ENCODE assay signal across 14 mouse cellular contexts in the genomic region with DNA sequence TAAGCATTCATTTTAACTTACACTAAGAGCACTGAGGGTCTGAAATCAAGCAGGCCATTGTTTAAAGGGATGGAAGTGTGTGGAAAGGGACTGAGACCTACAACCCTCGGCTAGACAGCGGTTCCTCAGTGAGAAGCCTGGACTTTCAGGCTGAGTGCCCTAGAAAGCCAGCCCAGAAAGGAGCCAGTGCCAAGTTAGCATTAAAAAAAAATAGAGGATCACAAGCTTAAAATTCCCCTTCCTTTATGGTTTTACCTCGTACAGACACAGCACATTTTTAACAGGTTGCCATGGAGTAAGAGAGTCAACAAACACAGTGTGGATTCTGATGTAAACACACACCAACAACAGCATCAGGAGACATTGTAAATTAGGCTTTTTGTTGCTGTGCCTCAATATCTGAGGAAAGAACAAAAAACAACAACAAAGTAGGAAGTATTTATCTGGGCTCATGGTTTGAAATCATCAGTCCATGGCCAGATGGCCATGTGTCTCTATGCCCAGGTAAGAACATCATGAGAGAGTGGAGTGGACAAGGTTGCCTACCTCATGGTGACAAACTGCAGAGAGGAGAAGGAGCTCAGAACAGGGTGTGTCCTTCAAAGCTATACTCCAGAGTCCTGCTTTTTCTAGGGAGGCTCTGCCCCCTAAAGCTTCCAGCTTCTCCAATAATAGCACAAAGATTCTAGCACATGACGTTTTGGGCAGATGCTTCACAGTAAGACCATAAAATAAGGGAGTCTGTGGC. TPM values are rescaled to one million over a fixed set of nuclear protein-coding genes. Genes with fewer than 3 reads are reported as not detected.
DNase-seq lines count a peak whose midpoint lies in the region; ATAC-seq lines count a peak whose summit lies in the region.
"Had no signal": no experiment of that assay in that cellular context is flagged by ENCODE, and none has a peak within 500 bp of the region (broad histone marks: within the 10 kb centered on the region; RNA-seq: fewer than 3 reads in every experiment).

No protein-coding gene starts in this region.

- no peaks in the 10 kb centered on the region for H3K9me3 ChIP-seq in midbrain, embryonic 11.5 days (ENCODE audit: control insufficient read depth, low read length)
- no peaks in the 10 kb centered on the region for H3K9me3 ChIP-seq in midbrain, embryonic 15.5 days
- H3K9me3 ChIP-seq: embryonic facial prominence, embryonic 15.5 days; hindbrain, embryonic 12.5 days; limb, embryonic 13.5 days; neural tube, embryonic 12.5 days; stomach, embryonic 15.5 days had no signal

- no peak overlapping the region for H3K27ac ChIP-seq in midbrain, embryonic 11.5 days (ENCODE audit: low read depth, low read length)
- no peak overlapping the region for H3K27ac ChIP-seq in midbrain, embryonic 15.5 days
- H3K27ac ChIP-seq: embryonic facial prominence, embryonic 15.5 days; hindbrain, embryonic 12.5 days; limb, embryonic 13.5 days; neural tube, embryonic 12.5 days; stomach, embryonic 15.5 days had no signal

- peak; percentile 75 for DNase-seq in heart, adult 11 months
- DNase-seq in heart, postnatal 14 days, result no peak
- DNase-seq in midbrain, embryonic 11.5 days (ENCODE audit: low spot score, missing footprints), result peak; percentile 78
- peak; percentile 19 for DNase-seq in splenic B cell, adult 2 months (ENCODE audit: low read depth, low spot score)
- no peak for DNase-seq in neural tube, embryonic 10.5 days (ENCODE audit: extremely low spot score, low spot score)
- DNase-seq: cerebellum, adult 8-10 months had no signal

- H3K4me1 ChIP-seq in midbrain, embryonic 11.5 days (ENCODE audit: control insufficient read depth, insufficient read depth, low read length), result no peaks in the 10 kb centered on the region
- H3K4me1 ChIP-seq in midbrain, embryonic 15.5 days, result no peaks in the 10 kb centered on the region
- H3K4me1 ChIP-seq: embryonic facial prominence, embryonic 15.5 days; hindbrain, embryonic 12.5 days; limb, embryonic 13.5 days; neural tube, embryonic 12.5 days; stomach, embryonic 15.5 days had no signal

- intact Hi-C loops in heart, postnatal 14 days (cut with DNase I), result no loop called here

- no peak overlapping the region for H3K4me2 ChIP-seq in midbrain, embryonic 11.5 days
- H3K4me2 ChIP-seq in midbrain, embryonic 15.5 days, result no peak overlapping the region
- H3K4me2 ChIP-seq: embryonic facial prominence, embryonic 15.5 days; hindbrain, embryonic 12.5 days; limb, embryonic 13.5 days; neural tube, embryonic 12.5 days; stomach, embryonic 15.5 days had no signal

- ATAC-seq in midbrain, embryonic 11.5 days (ENCODE audit: low FRiP score), result no peak
- no peak for ATAC-seq in midbrain, embryonic 15.5 days (replicated peaks)
- ATAC-seq in inflammation-experienced regulatory T-cells, adult 6 months, result peak; percentile 77
- ATAC-seq in erythroblast, adult 5-6 weeks (replicated peaks; ENCODE audit: low FRiP score, poor library complexity, severe bottlenecking), result no peak

- no peak overlapping the region for H3K9ac ChIP-seq in midbrain, embryonic 11.5 days (ENCODE audit: low read length)
- no peak overlapping the region for H3K9ac ChIP-seq in midbrain, embryonic 15.5 days
- H3K9ac ChIP-seq: embryonic facial prominence, embryonic 15.5 days; hindbrain, embryonic 12.5 days; limb, embryonic 13.5 days; neural tube, embryonic 12.5 days; stomach, embryonic 15.5 days had no signal

- H3K4me3 ChIP-seq in midbrain, embryonic 11.5 days (ENCODE audit: low read depth, low read length), result no peak overlapping the region
- no peak overlapping the region for H3K4me3 ChIP-seq in midbrain, embryonic 15.5 days
- H3K4me3 ChIP-seq: embryonic facial prominence, embryonic 15.5 days; hindbrain, embryonic 12.5 days; limb, embryonic 13.5 days; neural tube, embryonic 12.5 days; stomach, embryonic 15.5 days had no signal

- H3K36me3 ChIP-seq in midbrain, embryonic 11.5 days (ENCODE audit: control insufficient read depth, insufficient read depth, low read length), result no peaks in the 10 kb centered on the region
- no peaks in the 10 kb centered on the region for H3K36me3 ChIP-seq in midbrain, embryonic 15.5 days (replicated peaks)
- no peaks in the 10 kb centered on the region for H3K36me3 ChIP-seq in splenic B cell, adult 2 months (ENCODE audit: control insufficient read depth, insufficient read depth, low read length, poor library complexity, severe bottlenecking)
- H3K36me3 ChIP-seq: embryonic facial prominence, embryonic 15.5 days; hindbrain, embryonic 12.5 days; limb, embryonic 13.5 days; neural tube, embryonic 12.5 days; stomach, embryonic 15.5 days had no signal

- no peaks in the 10 kb centered on the region for H3K27me3 ChIP-seq in midbrain, embryonic 11.5 days (ENCODE audit: control insufficient read depth, insufficient read depth, low read length)
- no peaks in the 10 kb centered on the region for H3K27me3 ChIP-seq in midbrain, embryonic 15.5 days (replicated peaks)
- H3K27me3 ChIP-seq in splenic B cell, adult 2 months (ENCODE audit: control insufficient read depth, insufficient read depth, low read length, poor library complexity, severe bottlenecking), result no peaks in the 10 kb centered on the region
- H3K27me3 ChIP-seq: embryonic facial prominence, embryonic 15.5 days; hindbrain, embryonic 12.5 days; limb, embryonic 13.5 days; neural tube, embryonic 12.5 days; stomach, embryonic 15.5 days had no signal

- 73% methylated on average over 4 of the region's 4 CpGs for WGBS in midbrain, embryonic 11.5 days
- 59% methylated on average over 4 of the region's 4 CpGs for WGBS in midbrain, embryonic 15.5 days

RNA-seq across cellular contexts. Expression of a gene that starts 10.1 kb away (rescaled TPM):
- total RNA-seq in heart, postnatal 14 days (2021), result 1 to 10 TPM in 1 of 2 experiments, under 1 TPM in 1; 0.98 to 1.3 TPM
- 13.7 and 16.8 TPM in 2 replicates for polyA plus RNA-seq in midbrain, embryonic 11.5 days (2014; fragmentation: Nextera tagmentation; extraction: Ambion mirVana)
- polyA plus RNA-seq in midbrain, embryonic 15.5 days (2015; fragmentation: Nextera tagmentation; extraction: Ambion mirVana), result 5.8 and 9.0 TPM in 2 replicates
- polyA plus RNA-seq in inflammation-experienced regulatory T-cells, adult 6 months (2017; shearing (Covaris generic)), result under 1 TPM in 1 of 3 experiments, not detected in 2; 0.13 TPM
- not detected in 2 replicates for total RNA-seq in erythroblast, adult 5-6 weeks (2015; ENCODE audit: low replicate concordance)
- total RNA-seq in erythroblast, adult 5-6 weeks (2017; ENCODE audit: low replicate concordance), result not detected in 2 replicates

Comparison
In these comparisons a context has a peak if more than half of its experiments do, and no peak if none do; other contexts are left out.
1. DNase-seq: peak in heart, adult 11 months (single experiment), midbrain, embryonic 11.5 days (single experiment) and splenic B cell, adult 2 months (single experiment); none in heart, postnatal 14 days (0 of 2) and neural tube, embryonic 10.5 days (single experiment).